Mouse (Mus musculus) left cerebral cortex, postnatal 36 days (tissue): ENCODE data around the gene Pde4d. TPM values are rescaled to one million over a fixed set of nuclear protein-coding genes. Genes with fewer than 3 reads are reported as not detected.
"Not testable (repeated sequence)": the region's sequence is repeated elsewhere in the genome, so short reads cannot be mapped to it uniquely, and the experiment has no call there.

Experiments
- DNase-seq, 2 experiments: peaks; one replicate each; pipeline ENCODE4 v3.0.0; 2021 to 2022; ENCODE audit warnings: low spot score in 2 of 2, mixed read lengths in 1 of 2
- intact Hi-C: fragments of 180-260 bp; cut with DNase I; formaldehyde crosslinking; loops from one replicate; pipeline ENCODE4 v1.15.1; 2025
- total RNA-seq, 2 experiments: library from RNA; stranded (reverse); gene quantifications; 2 replicates each; pipeline ENCODE4 v1.2.3; 2021

Gene Pde4d
- total RNA-seq, 2 experiments from 2014 or later = 110 to 119 TPM

GRCm38 (mm10) chr13:108769465-108770056 lies 319.8 kb downstream of the Pde4d start:
- intact Hi-C loops = no loop called here
- DNase-seq = no peak

GRCm38 (mm10) chr13:108772386-108772785 lies 322.6 kb downstream of the Pde4d start:
- intact Hi-C loops = no loop called here
- DNase-seq = no peak

- no peak for DNase-seq
- intact Hi-C loops = no loop called here
Observed at GRCm38 (mm10) chr13:108774981-108775380, 325.2 kb downstream of the Pde4d start.

GRCm38 (mm10) chr13:108775882-108776281 lies 326.1 kb downstream of the Pde4d start:
- peak in 1 of 2 experiments; percentile 14 for DNase-seq
- intact Hi-C loops = no loop called here

GRCm38 (mm10) chr13:108797620-108798019 lies 347.9 kb downstream of the Pde4d start:
- DNase-seq, intact Hi-C loops: not testable (repeated sequence)

GRCm38 (mm10) chr13:108809191-108809590 lies 359.4 kb downstream of the Pde4d start:
- DNase-seq = no peak
- intact Hi-C loops = no loop called here

- intact Hi-C loops = no loop called here
- no peak for DNase-seq
Observed at GRCm38 (mm10) chr13:108812956-108813355, 363.2 kb downstream of the Pde4d start.

GRCm38 (mm10) chr13:108819846-108820408 lies 370.2 kb downstream of the Pde4d start:
- DNase-seq = no peak
- intact Hi-C loops = no loop called here

GRCm38 (mm10) chr13:108820487-108820886 lies 370.7 kb downstream of the Pde4d start:
- intact Hi-C loops = no loop called here
- DNase-seq = no peak

GRCm38 (mm10) chr13:108821270-108821669 lies 371.5 kb downstream of the Pde4d start:
- intact Hi-C loops = no loop called here

GRCm38 (mm10) chr13:108824638-108825310 lies 375.0 kb downstream of the Pde4d start:
- intact Hi-C loops = no loop called here
- DNase-seq = peak; percentile 9

More at GRCm38 (mm10) chr13:108821270-108821669, 371.5 kb downstream of the Pde4d start:
- DNase-seq = no peak

GRCm38 (mm10) chr13:108825501-108825900 lies 375.8 kb downstream of the Pde4d start:
- DNase-seq = no peak
- intact Hi-C loops = no loop called here

- DNase-seq = no peak
- intact Hi-C loops = loop anchor here (10.0 kb wide), 1 partner anchor 191 kb away; no protein-coding TSS in a partner anchor
Observed at GRCm38 (mm10) chr13:108834197-108834596, 384.4 kb downstream of the Pde4d start.

GRCm38 (mm10) chr13:108836314-108836713 lies 386.6 kb downstream of the Pde4d start:
- intact Hi-C loops = loop anchor here (10.0 kb wide), 1 partner anchor 188 kb away; no protein-coding TSS in a partner anchor
- DNase-seq = no peak

- no peak for DNase-seq
- intact Hi-C loops = loop anchor here (10.0 kb wide), 1 partner anchor 186 kb away; no protein-coding TSS in a partner anchor
Observed at GRCm38 (mm10) chr13:108839142-108839541, 389.4 kb downstream of the Pde4d start.

- no peak for DNase-seq
- intact Hi-C loops = no loop called here
Observed at GRCm38 (mm10) chr13:108854090-108854489, 404.3 kb downstream of the Pde4d start.

- no peak for DNase-seq
- intact Hi-C loops = no loop called here
Observed at GRCm38 (mm10) chr13:108856776-108857435, 407.2 kb downstream of the Pde4d start.

GRCm38 (mm10) chr13:108859336-108859735 lies 409.6 kb downstream of the Pde4d start:
- DNase-seq = no peak
- intact Hi-C loops = no loop called here

GRCm38 (mm10) chr13:108860737-108861136 lies 411.0 kb downstream of the Pde4d start:
- intact Hi-C loops = no loop called here
- no peak for DNase-seq

GRCm38 (mm10) chr13:108861707-108862106 lies 412.0 kb downstream of the Pde4d start:
- intact Hi-C loops = no loop called here

More at GRCm38 (mm10) chr13:108861707-108862106, 412.0 kb downstream of the Pde4d start:
- no peak for DNase-seq
